Mouse (Mus musculus) spleen, postnatal 4 days (tissue): ENCODE data around the gene Lrrc28.

ENCODE experiments used
- DNase-seq, 2 experiments: peaks; one replicate each; pipeline ENCODE4 v3.0.0; 2022; ENCODE audit warnings: low spot score in 2 of 2

Lrrc28 gene

GRCm38 (mm10) chr7:67644833-67645680, at the start of gene Lrrc28:
Gene Lrrc28 (minus strand): TSS chr7:67645268.
- peak; percentile 99 for DNase-seq

- no peak for DNase-seq
Measured at GRCm38 (mm10) chr7:67692791-67693538, 47.9 kb upstream of the Lrrc28 start.

- no peak for DNase-seq
Measured at GRCm38 (mm10) chr7:67692141-67692540, 47.1 kb upstream of the Lrrc28 start.

- DNase-seq: no peak
Measured at GRCm38 (mm10) chr7:67691036-67691435, 46.0 kb upstream of the Lrrc28 start.

GRCm38 (mm10) chr7:67689793-67690192, 44.7 kb upstream of the Lrrc28 start:
- no peak for DNase-seq

DNA sequence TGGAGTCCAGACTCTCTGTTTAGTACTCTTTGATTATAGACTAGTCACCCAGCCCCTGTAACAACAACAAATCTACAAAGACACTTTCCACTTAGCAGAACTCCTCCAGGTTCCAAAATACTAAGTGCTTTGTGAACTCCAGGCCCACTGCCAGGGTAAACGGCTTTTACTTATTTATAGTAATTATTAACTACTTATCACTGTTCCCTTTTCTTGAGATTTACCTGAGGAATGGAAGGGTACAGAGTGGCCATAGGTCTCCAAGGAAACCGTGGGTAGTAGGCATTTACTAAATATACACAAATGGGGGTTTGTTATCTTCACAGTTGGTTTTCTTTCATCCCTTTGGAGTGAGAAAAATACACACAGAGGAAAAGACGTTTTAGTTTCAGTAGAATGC, 43.2 kb upstream of the Lrrc28 start:
- DNase-seq: no peak

- no peak for DNase-seq
Measured at GRCm38 (mm10) chr7:67686545-67686944, 41.5 kb upstream of the Lrrc28 start.

DNA sequence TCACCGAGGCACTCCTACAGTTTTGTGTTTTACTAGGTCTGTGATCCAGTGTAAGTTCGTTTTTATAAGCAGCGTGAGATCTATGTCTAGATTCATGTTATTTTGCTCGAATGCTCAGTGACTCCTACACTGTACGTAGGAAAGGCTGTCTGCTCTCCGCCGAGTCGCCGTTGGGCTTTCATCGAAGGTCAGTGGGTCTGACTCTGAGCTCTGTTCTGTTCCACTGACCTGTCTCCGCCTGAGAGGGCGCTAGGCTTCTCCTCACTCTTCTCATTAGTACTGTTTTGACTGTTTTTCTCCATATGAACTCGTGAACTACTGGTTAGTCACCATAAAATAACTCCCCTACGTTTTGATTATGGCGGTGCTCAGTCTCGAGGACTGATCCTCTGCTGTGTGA, 37.9 kb upstream of the Lrrc28 start:
- DNase-seq: no peak

- DNase-seq: no peak
Measured at GRCm38 (mm10) chr7:67681078-67681477, 36.0 kb upstream of the Lrrc28 start.

DNA sequence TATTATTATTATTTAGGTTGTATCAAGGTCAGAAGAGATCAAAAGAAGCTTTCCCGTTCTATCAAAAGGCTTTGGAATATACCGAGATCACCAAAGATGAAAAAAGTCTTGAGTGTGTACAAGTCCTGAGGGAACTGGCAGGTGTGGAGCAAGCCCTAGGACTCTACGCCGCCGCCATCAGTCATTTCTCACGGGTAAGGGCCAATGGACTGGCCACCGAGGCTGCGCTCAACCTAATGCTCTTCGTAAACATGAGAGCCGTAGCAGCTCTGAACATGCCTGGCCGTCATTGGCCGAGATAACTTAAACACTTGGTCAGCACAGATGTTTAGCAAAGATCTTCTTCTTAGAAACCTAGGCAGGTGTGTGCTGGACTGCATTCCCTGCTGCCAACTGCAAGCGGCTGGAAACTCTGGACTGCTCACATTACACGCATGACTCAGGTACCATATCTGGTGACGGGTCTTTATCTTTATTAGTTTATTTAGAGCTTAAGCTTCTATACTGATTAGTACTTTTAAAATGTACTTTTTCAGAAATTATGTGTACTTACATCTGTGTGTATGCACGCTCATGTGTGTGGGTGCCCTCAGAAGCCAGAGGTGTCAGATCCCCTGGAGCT, 33.9 kb upstream of the Lrrc28 start:
- no peak for DNase-seq

- no peak for DNase-seq
Measured at GRCm38 (mm10) chr7:67673656-67674055, 28.6 kb upstream of the Lrrc28 start.

DNA sequence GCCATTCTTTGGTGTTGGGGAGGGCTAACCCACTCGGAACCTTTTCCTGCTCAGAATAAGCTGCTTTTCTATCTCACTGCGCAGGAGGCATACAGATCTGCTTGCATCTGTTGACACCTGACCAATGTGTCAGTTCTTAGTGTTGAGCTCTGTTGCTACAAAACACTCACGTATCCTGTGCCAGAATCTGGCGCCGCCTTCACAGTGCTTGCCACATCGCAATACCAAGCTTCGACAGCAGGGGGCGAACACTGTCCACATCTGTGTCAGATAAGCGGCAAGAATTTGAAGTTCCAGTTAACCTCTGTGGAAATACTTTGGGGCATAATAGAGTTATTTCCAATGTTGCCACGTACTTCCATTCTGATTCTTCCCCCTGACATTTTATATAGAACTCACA, 27.6 kb upstream of the Lrrc28 start:
- DNase-seq: peak; percentile 76 to 95

DNA sequence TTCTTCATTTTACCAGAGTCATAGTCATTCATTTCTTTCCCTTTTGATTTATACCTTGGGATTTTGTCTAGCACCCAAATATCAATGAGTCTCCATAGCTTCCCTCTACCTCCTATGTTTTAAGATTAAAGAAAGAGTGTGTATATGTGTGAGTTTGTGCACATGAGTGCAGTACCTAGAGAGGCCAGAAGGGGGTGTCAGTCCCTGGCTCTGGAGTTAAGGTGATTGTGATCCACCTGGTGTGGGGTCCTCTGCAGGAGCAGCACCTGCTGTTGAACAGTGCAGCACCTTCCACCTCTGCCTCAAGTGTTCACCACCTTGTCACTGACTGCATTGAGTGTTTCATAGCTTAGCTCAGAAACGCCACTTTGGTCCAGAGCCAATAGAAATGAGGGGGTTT, 25.9 kb upstream of the Lrrc28 start:
- DNase-seq: no peak

DNA sequence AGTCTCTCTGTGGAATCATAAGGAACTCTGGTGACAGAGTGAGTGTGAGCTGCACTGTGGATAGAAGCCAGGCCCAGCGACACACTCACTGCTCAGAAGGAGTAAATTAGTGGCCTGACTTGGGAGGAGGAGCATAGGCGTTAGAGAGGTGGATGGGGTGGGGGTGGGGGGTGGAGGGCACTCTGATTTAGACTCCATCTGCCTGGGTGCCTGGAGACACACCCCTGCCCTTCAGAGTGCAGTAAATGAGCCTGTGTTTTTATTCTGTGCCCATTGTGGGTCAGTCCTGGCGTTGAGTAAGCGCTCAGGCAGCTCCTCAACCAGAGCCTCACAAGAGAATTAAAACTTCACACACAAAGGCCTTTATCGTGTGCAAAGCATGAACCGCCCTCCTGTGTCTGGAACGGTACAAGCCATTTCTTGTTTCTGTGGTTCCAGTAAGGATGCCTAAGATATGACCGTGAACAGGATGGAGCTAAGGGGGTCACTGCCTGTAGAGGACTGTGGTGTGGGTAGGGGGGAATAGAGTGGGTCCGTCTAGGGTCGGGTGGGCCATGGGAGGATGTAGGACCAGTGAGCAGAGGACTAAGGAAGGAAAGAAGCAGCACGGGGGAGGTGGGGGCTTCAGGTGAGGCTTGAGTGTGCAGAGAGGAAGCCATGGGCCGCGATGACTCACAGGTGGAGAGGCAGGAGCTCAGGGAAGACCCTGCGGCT, 19.1 kb upstream of the Lrrc28 start:
- no peak for DNase-seq

- DNase-seq: no peak
Measured at GRCm38 (mm10) chr7:67662424-67662823, 17.4 kb upstream of the Lrrc28 start.

GRCm38 (mm10) chr7:67658110-67658509, 13.0 kb upstream of the Lrrc28 start:
- no peak for DNase-seq

DNA sequence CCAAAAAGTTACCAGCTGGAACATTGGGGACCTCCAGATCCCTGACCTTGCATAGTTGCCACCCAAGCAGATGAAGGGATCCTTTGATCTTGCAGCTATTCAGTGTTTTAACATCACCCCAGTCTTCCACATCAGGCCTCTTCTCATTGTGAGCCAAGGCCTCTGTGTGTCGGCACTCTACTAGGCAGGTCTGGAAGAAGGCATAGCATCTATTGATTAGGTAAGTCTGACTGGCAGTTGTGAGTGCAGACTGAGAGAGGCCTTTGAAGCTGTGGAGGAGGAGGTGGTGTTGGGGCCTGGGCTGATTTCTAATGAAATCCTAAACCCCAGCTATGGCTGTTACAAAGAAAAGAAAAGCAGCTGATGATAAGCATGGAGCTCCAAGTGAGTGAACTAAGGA, 10.1 kb upstream of the Lrrc28 start:
- no peak for DNase-seq

- no peak for DNase-seq
Measured at GRCm38 (mm10) chr7:67654668-67655067, 9.6 kb upstream of the Lrrc28 start.

DNA sequence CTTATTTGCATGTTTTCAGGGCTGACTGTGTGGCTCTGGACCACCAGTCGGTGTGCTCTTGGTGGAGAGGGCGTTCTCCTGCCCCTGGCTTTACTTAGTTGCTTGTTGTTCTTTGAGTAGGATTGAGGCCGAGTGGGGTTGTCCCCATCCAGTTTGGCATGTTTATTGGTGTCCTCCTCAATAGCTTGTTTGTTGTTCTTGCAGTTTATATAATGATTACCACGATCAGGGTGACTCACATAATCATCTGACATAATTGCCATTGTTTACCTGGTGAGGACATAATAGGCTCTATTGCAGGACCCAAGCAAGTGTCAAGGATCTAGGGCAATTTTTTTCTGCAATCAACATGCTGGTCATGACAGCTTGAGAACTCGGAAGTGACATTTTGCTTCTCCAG, 7.1 kb upstream of the Lrrc28 start:
- DNase-seq: no peak

GRCm38 (mm10) chr7:67648376-67648775, 3.3 kb upstream of the Lrrc28 start:
- no peak for DNase-seq

GRCm38 (mm10) chr7:67647277-67647676, 2.2 kb upstream of the Lrrc28 start, which contains the start of gene Ttc23:
Gene Ttc23 (plus strand): TSS chr7:67647410.
- no peak for DNase-seq

GRCm38 (mm10) chr7:67646131-67646530, 1.1 kb upstream of the Lrrc28 start:
- no peak for DNase-seq
